Mouse (Mus musculus): ENCODE measurements at regions not wholly inside any gene's neighbourhood (a gene's known extent, or its start where the extent isn't known, plus 50 kb on each side); places are given as distances from the start of the nearest gene placed in this dataset.

GRCm38 (mm10) chr13:84065256-84065898 is 156.7 kb upstream of the Tmem161b start:
- WGBS = 26% methylated on average over 8 of the region's 8 CpGs

GRCm38 (mm10) chr13:84066211-84066959 is 155.7 kb upstream of the Tmem161b start:
- peak; percentile 64 for DNase-seq (ENCODE audit: low spot score)
- TF ChIP-seq CTCF (IDR thresholded peaks at IDR 0.05) = no peak

More at GRCm38 (mm10) chr13:84065256-84065898, 156.7 kb upstream of the Tmem161b start:
- TF ChIP-seq CTCF (IDR thresholded peaks at IDR 0.05) = no peak
- Histone ChIP-seq H3K9me3 (ENCODE audit: low read length) (no peaks in the 10 kb centered on the region), H3K27ac (ENCODE audit: low read depth, low read length) (peak overlapping the region; percentile 90), H3K27me3 (ENCODE audit: insufficient read depth, low read length) (no peaks in the 10 kb centered on the region), H3K36me3 (ENCODE audit: insufficient read depth, low read length) (no peaks in the 10 kb centered on the region), H3K4me3 (ENCODE audit: low read depth, low read length) (no peak overlapping the region), H3K9ac (replicated peaks; ENCODE audit: low read length, poor library complexity, severe bottlenecking) (0 out of 2 replicates have a peak overlapping the region, but pooled peaks have one; percentile 33), H3K4me1 (ENCODE audit: insufficient read depth, low read length) (no peaks in the 10 kb centered on the region), H3K4me2 (ENCODE audit: low read depth, low read length, poor library complexity, severe bottlenecking) (peak overlapping the region; percentile 21)
- ATAC-seq (ENCODE audit: low FRiP score) (no peak), DNase-seq (ENCODE audit: low spot score) (peak; percentile 82)

GRCm38 (mm10) chr13:84066960-84067665 is 155.0 kb upstream of the Tmem161b start:
- H3K27me3 ChIP-seq (ENCODE audit: insufficient read depth, low read length) = no peaks in the 10 kb centered on the region
- WGBS = 24% methylated on average over 4 of the region's 4 CpGs
- no peak for ATAC-seq (ENCODE audit: low FRiP score)
- TF ChIP-seq CTCF (IDR thresholded peaks at IDR 0.05) = no peak
- no peak overlapping the region for H3K4me2 ChIP-seq (ENCODE audit: low read depth, low read length, poor library complexity, severe bottlenecking)
- no peak overlapping the region for H3K4me3 ChIP-seq (ENCODE audit: low read depth, low read length)
- no peak overlapping the region for H3K9ac ChIP-seq (replicated peaks; ENCODE audit: low read length, poor library complexity, severe bottlenecking)
- no peaks in the 10 kb centered on the region for H3K36me3 ChIP-seq (ENCODE audit: insufficient read depth, low read length)
- H3K9me3 ChIP-seq (ENCODE audit: low read length) = no peaks in the 10 kb centered on the region
- no peak for DNase-seq (ENCODE audit: low spot score)
- no peaks in the 10 kb centered on the region for H3K4me1 ChIP-seq (ENCODE audit: insufficient read depth, low read length)
- H3K27ac ChIP-seq (ENCODE audit: low read depth, low read length) = peak overlapping the region; percentile 90

More at GRCm38 (mm10) chr13:84066211-84066959, 155.7 kb upstream of the Tmem161b start:
- Histone ChIP-seq H3K27me3 (ENCODE audit: insufficient read depth, low read length) (no peaks in the 10 kb centered on the region), H3K4me2 (ENCODE audit: low read depth, low read length, poor library complexity, severe bottlenecking) (peak overlapping the region; percentile 22), H3K9ac (replicated peaks; ENCODE audit: low read length, poor library complexity, severe bottlenecking) (no peak overlapping the region), H3K4me1 (ENCODE audit: insufficient read depth, low read length) (no peaks in the 10 kb centered on the region), H3K36me3 (ENCODE audit: insufficient read depth, low read length) (no peaks in the 10 kb centered on the region), H3K4me3 (ENCODE audit: low read depth, low read length) (no peak overlapping the region), H3K9me3 (ENCODE audit: low read length) (no peaks in the 10 kb centered on the region), H3K27ac (ENCODE audit: low read depth, low read length) (peak overlapping the region; percentile 90)
- 16% methylated on average over 15 of the region's 15 CpGs for WGBS
- ATAC-seq (ENCODE audit: low FRiP score) = peak; percentile 42; the same call in 1 of the 2 replicates

- H3K4me3 ChIP-seq (ENCODE audit: low read depth, low read length) = no peak overlapping the region
- no peaks in the 10 kb centered on the region for H3K4me1 ChIP-seq (ENCODE audit: insufficient read depth, low read length)
- WGBS = 86% methylated on average over 1 of the region's 1 CpGs
- DNase-seq (ENCODE audit: low spot score) (no peak), ATAC-seq (ENCODE audit: low FRiP score) (no peak)
- H3K36me3 ChIP-seq (ENCODE audit: insufficient read depth, low read length) = no peaks in the 10 kb centered on the region
- no peaks in the 10 kb centered on the region for H3K27me3 ChIP-seq (ENCODE audit: insufficient read depth, low read length)
- no peak overlapping the region for H3K27ac ChIP-seq (ENCODE audit: low read depth, low read length)
- no peak for TF ChIP-seq CTCF (IDR thresholded peaks at IDR 0.05)
- H3K4me2 ChIP-seq (ENCODE audit: low read depth, low read length, poor library complexity, severe bottlenecking) = no peak overlapping the region
- no peaks in the 10 kb centered on the region for H3K9me3 ChIP-seq (ENCODE audit: low read length)
- H3K9ac ChIP-seq (replicated peaks; ENCODE audit: low read length, poor library complexity, severe bottlenecking) = no peak overlapping the region
Observed at GRCm38 (mm10) chr13:84068365-84068764, 153.7 kb upstream of the Tmem161b start.

MicroRNAs encoded in the stretch of these regions (microRNA counts, 519-probe panel; counts per million panel counts)
- microRNA mmu-miR-9 = 7,653 counts per million, percentile 99 among the panel's probes with 10 or more counts

Small RNA genes lying in the stretch of these regions (microRNA-seq; reads per million reads assigned to microRNA genes)
- gene Mir9-2 (ENCODE audit: borderline number of aligned reads) = 1.3 reads per million
